Mouse (Mus musculus) liver, embryonic 14.5 days (tissue): ENCODE data around the gene a.

ENCODE experiments used
- CTCF ChIP-seq: IDR thresholded peaks from 2 replicates; pipeline ENCODE4 v1.5.1; 2016; ENCODE audit warnings: antibody characterized with exemption, low read depth, control low read depth
- EP300 ChIP-seq: IDR thresholded peaks from 2 replicates; pipeline ENCODE4 v1.6.1; 2016; ENCODE audit warnings: antibody characterized with exemption, low read depth

- no peak for TF ChIP-seq CTCF
- no peak for TF ChIP-seq EP300
These were observed 750 bp downstream of the a start for GRCm38 (mm10) chr2:154791661-154792642.
